Mouse (Mus musculus) adipocyte (in vitro differentiated cells): ENCODE results near the gene Rsrp1.
"Not testable (repeated sequence)": the region's sequence is repeated elsewhere in the genome, so short reads cannot be mapped to it uniquely, and the experiment has no call there.

Source experiments
- DNase-seq: peaks from one replicate; pipeline ENCODE4 v3.0.0-alpha.2; 2016; ENCODE audit warnings: low spot score

Gene Rsrp1

GRCm38 (mm10) chr4:134923258-134924018 lies at the start of gene Rsrp1:
TSS of gene Rsrp1 (plus strand) at chr4:134923592.
- peak; percentile 98 for DNase-seq

- no peak for DNase-seq
Observed at GRCm38 (mm10) chr4:134876171-134876570, 47.2 kb upstream of the Rsrp1 start.

GRCm38 (mm10) chr4:134879410-134879981 lies 43.9 kb upstream of the Rsrp1 start:
- peak; percentile 56 for DNase-seq

- DNase-seq, result peak; percentile 20
Observed at GRCm38 (mm10) chr4:134880041-134880440, 43.4 kb upstream of the Rsrp1 start.

- DNase-seq, result no peak
Observed at GRCm38 (mm10) chr4:134883266-134883665, 40.1 kb upstream of the Rsrp1 start.

GRCm38 (mm10) chr4:134883808-134884207 lies 39.6 kb upstream of the Rsrp1 start:
- no peak for DNase-seq

- DNase-seq, result no peak
Observed at GRCm38 (mm10) chr4:134884364-134884763, 39.0 kb upstream of the Rsrp1 start.

GRCm38 (mm10) chr4:134892096-134892495 lies 31.3 kb upstream of the Rsrp1 start:
- DNase-seq, result no peak

GRCm38 (mm10) chr4:134897256-134897655 lies 26.1 kb upstream of the Rsrp1 start:
- no peak for DNase-seq

GRCm38 (mm10) chr4:134901126-134901525 lies 22.3 kb upstream of the Rsrp1 start:
- no peak for DNase-seq

- DNase-seq, result no peak
Observed at GRCm38 (mm10) chr4:134903046-134903445, 20.3 kb upstream of the Rsrp1 start.

- DNase-seq, result not testable (repeated sequence)
Observed at GRCm38 (mm10) chr4:134911406-134911805, 12.0 kb upstream of the Rsrp1 start.

- DNase-seq, result peak; percentile 74
Observed at GRCm38 (mm10) chr4:134913413-134913812, 10.0 kb upstream of the Rsrp1 start.

GRCm38 (mm10) chr4:134914122-134914863 lies 9.1 kb upstream of the Rsrp1 start:
- DNase-seq, result peak; percentile 25

GRCm38 (mm10) chr4:134914864-134915209 lies 8.6 kb upstream of the Rsrp1 start, which contains the start of gene Tmem50a:
TSS of gene Tmem50a (minus strand) at chr4:134915024.
- DNase-seq, result peak; percentile 94

- DNase-seq, result no peak
Observed at GRCm38 (mm10) chr4:134915223-134916050, 8.0 kb upstream of the Rsrp1 start.

GRCm38 (mm10) chr4:134917194-134917593 lies 6.2 kb upstream of the Rsrp1 start:
- no peak for DNase-seq

GRCm38 (mm10) chr4:134918381-134918780 lies 5.0 kb upstream of the Rsrp1 start:
- DNase-seq, result peak; percentile 93

GRCm38 (mm10) chr4:134919733-134920540 lies 3.5 kb upstream of the Rsrp1 start:
- no peak for DNase-seq

GRCm38 (mm10) chr4:134920631-134921030 lies 2.8 kb upstream of the Rsrp1 start:
- no peak for DNase-seq

GRCm38 (mm10) chr4:134921703-134922102 lies 1.7 kb upstream of the Rsrp1 start:
- no peak for DNase-seq
